Mouse (Mus musculus) kidney, postnatal 0 days (tissue): ENCODE results near the gene Eef2. TPM values are rescaled to one million over a fixed set of nuclear protein-coding genes. Genes with fewer than 3 reads are reported as not detected.
"Not testable (repeated sequence)": the region's sequence is repeated elsewhere in the genome, so short reads cannot be mapped to it uniquely, and the experiment has no call there.

Experiments used
- ATAC-seq: fragments of 200-750 bp; cut with Nextera tagmentation; replicated peaks from 2 replicates; pipeline ENCODE4 v1.8.0; 2017; ENCODE audit warnings: low read depth, moderate number of reproducible peaks, moderate TSS enrichment, moderate library complexity; ENCODE audit not compliant: low FRiP score
- DNase-seq: peaks from one replicate; pipeline ENCODE4 v3.0.0-alpha.2; 2016; ENCODE audit warnings: low spot score
- H3K27ac ChIP-seq: fragments of 300-500 bp; sonication (generic); 2 replicates; pipeline ENCODE4 v1.5.1; 2014; ENCODE audit warnings: mild to moderate bottlenecking
- H3K27me3 ChIP-seq: fragments of 300-500 bp; sonication (generic); 2 replicates; pipeline ENCODE4 v1.6.1; 2014; ENCODE audit warnings: low read length, mixed read lengths; ENCODE audit not compliant: insufficient read depth
- H3K36me3 ChIP-seq: fragments of 300-500 bp; sonication (generic); 2 replicates; pipeline ENCODE4 v1.6.1; 2014; ENCODE audit warnings: low read length, mixed read lengths; ENCODE audit not compliant: insufficient read depth
- H3K4me1 ChIP-seq: fragments of 300-500 bp; sonication (generic); replicated peaks from 2 replicates; pipeline ENCODE4 v1.6.1; 2014; ENCODE audit warnings: antibody characterized with exemption, low read length, mixed read lengths; ENCODE audit not compliant: insufficient read depth
- H3K4me2 ChIP-seq: fragments of 300-500 bp; sonication (generic); 2 replicates; pipeline ENCODE4 v1.6.1; 2014; ENCODE audit warnings: mild to moderate bottlenecking, low read length, moderate library complexity, mixed read lengths
- H3K4me3 ChIP-seq: fragments of 300-500 bp; sonication (generic); replicated peaks from 2 replicates; pipeline ENCODE4 v1.5.1; 2014; ENCODE audit warnings: low read depth, low read length
- H3K9ac ChIP-seq: fragments of 300-500 bp; sonication (generic); 2 replicates; pipeline ENCODE4 v1.6.1; 2014; ENCODE audit warnings: low read depth, low read length
- H3K9me3 ChIP-seq: fragments of 300-500 bp; sonication (generic); replicated peaks from 2 replicates; pipeline ENCODE4 v1.6.1; 2016; ENCODE audit warnings: low read length, inconsistent platforms, mixed read lengths
- CTCF ChIP-seq: IDR thresholded peaks from 2 replicates; pipeline ENCODE4 v1.5.1; 2016; ENCODE audit warnings: antibody characterized with exemption, low read depth, mild to moderate bottlenecking, moderate library complexity
- WGBS: fragments of 180-500 bp; shearing (Covaris S2); extraction: QIAGEN DNeasy Blood & Tissue Kit; methylation state at CpG from one replicate; pipeline ENCODE4 v1.1.7; 2014; 5-methylcytosine and 5-hydroxymethylcytosine counted together
- polyA plus RNA-seq: library from polyadenylated mRNA; unstranded; fragments of >200 nt; fragmentation: Nextera tagmentation; extraction: Ambion mirVana; gene quantifications from 2 replicates; pipeline ENCODE4 v1.2.1, GENCODE M21; 2015

Gene Eef2
- polyA plus RNA-seq, 1 experiment from 2014 or later = 560 TPM

- Histone ChIP-seq H3K4me2 (no peak overlapping the region), H3K9me3 (no peaks in the 10 kb centered on the region), H3K27me3 (no peaks in the 10 kb centered on the region), H3K36me3 (peaks cover 46% of the 10 kb centered on the region), H3K27ac (no peak overlapping the region), H3K4me1 (peaks cover 8% of the 10 kb centered on the region; the same call in 1 of the 2 replicates), H3K4me3 (no peak overlapping the region), H3K9ac (no peak overlapping the region)
- DNase-seq = no peak
- no peak for TF ChIP-seq CTCF
- WGBS = 93% methylated on average over 11 of the region's 11 CpGs
- ATAC-seq = no peak
Measured at GRCm38 (mm10) chr10:81178927-81179326, 2.5 kb downstream of the Eef2 start.

- peak; percentile 15; the same call in 1 of the 2 replicates for TF ChIP-seq CTCF
- H3K27ac ChIP-seq = no peak overlapping the region
- 90% methylated on average over 32 of the region's 32 CpGs for WGBS
- H3K4me2 ChIP-seq = no peak overlapping the region
- H3K27me3 ChIP-seq = no peaks in the 10 kb centered on the region
- H3K9me3 ChIP-seq = no peaks in the 10 kb centered on the region
- peaks cover 9% of the 10 kb centered on the region; the same call in 1 of the 2 replicates for H3K4me1 ChIP-seq
- ATAC-seq = no peak
- no peak overlapping the region for H3K9ac ChIP-seq
- no peak overlapping the region for H3K4me3 ChIP-seq
- DNase-seq = no peak
- H3K36me3 ChIP-seq = peaks cover 46% of the 10 kb centered on the region
Measured at GRCm38 (mm10) chr10:81179451-81180342, 3.3 kb downstream of the Eef2 start.

- Histone ChIP-seq H3K9ac (no peak overlapping the region), H3K4me2 (no peak overlapping the region), H3K27ac (no peak overlapping the region), H3K36me3 (peaks cover 46% of the 10 kb centered on the region), H3K9me3 (no peaks in the 10 kb centered on the region), H3K4me3 (no peak overlapping the region), H3K27me3 (no peaks in the 10 kb centered on the region), H3K4me1 (peaks cover 13% of the 10 kb centered on the region; the same call in 1 of the 2 replicates)
- 91% methylated on average over 13 of the region's 13 CpGs for WGBS
- no peak for TF ChIP-seq CTCF
- ATAC-seq = no peak
- DNase-seq = no peak
Measured at GRCm38 (mm10) chr10:81180946-81181345, 4.5 kb downstream of the Eef2 start.

DNA sequence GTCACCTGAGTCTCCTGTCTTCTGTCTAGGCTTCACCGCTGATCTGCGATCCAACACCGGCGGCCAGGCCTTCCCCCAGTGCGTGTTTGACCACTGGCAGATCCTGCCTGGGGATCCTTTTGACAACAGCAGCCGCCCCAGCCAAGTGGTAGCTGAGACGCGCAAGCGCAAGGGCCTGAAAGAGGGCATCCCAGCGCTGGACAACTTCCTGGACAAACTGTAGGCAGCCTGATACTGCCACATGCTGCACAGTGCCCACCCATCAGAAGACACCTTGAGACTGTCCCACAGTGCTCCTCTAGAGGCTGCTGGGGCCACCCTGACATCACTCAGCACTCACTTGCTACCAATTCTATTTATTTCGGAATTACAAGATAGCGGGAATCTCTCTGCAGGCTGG, 5.4 kb downstream of the Eef2 start:
- peaks cover 13% of the 10 kb centered on the region; the same call in 1 of the 2 replicates for H3K4me1 ChIP-seq
- H3K27ac ChIP-seq = 0 out of 2 replicates have a peak overlapping the region, but pooled peaks have one; percentile 26
- peaks cover 49% of the 10 kb centered on the region for H3K36me3 ChIP-seq
- H3K4me2 ChIP-seq, H3K4me3 ChIP-seq, H3K9me3 ChIP-seq, H3K9ac ChIP-seq, DNase-seq, ATAC-seq, H3K27me3 ChIP-seq: not testable (repeated sequence)
- 75% methylated on average over 12 of the region's 12 CpGs for whole genome bisulfite sequencing

- no peak for TF ChIP-seq CTCF
- ATAC-seq (peak; percentile 94), DNase-seq (peak; percentile 100)
- peak within 1 kb of the TSS; percentile 77 for H3K27ac ChIP-seq
- peaks cover 11% of the 10 kb centered on the region; the same call in 1 of the 2 replicates for H3K4me1 ChIP-seq
- H3K9ac ChIP-seq = peak within 1 kb of the TSS; percentile 73
- H3K4me2 ChIP-seq = peak within 1 kb of the TSS; percentile 59
- no peaks in the 10 kb centered on the region for H3K27me3 ChIP-seq
- no peaks in the 10 kb centered on the region for H3K9me3 ChIP-seq
- H3K36me3 ChIP-seq = peaks cover 55% of the 10 kb centered on the region
- H3K4me3 ChIP-seq = peak within 1 kb of the TSS; percentile 56
- WGBS = 5% methylated on average over 53 of the region's 53 CpGs
Measured at GRCm38 (mm10) chr10:81182336-81183333, 6.2 kb downstream of the Eef2 start, which contains the start of gene Dapk3. TSS of gene Dapk3 (plus strand) at chr10:81183005.

- no peak for ATAC-seq
- Histone ChIP-seq H3K9me3 (no peaks in the 10 kb centered on the region), H3K27ac (peak within 1 kb of the TSS; percentile 77), H3K9ac (peak within 1 kb of the TSS; percentile 73), H3K4me2 (peak within 1 kb of the TSS; percentile 59), H3K36me3 (peaks cover 45% of the 10 kb centered on the region), H3K27me3 (no peaks in the 10 kb centered on the region), H3K4me3 (peak within 1 kb of the TSS; percentile 56), H3K4me1 (peaks cover 4% of the 10 kb centered on the region; the same call in 1 of the 2 replicates)
- TF ChIP-seq CTCF = no peak
- DNase-seq = no peak
- 77% methylated on average over 5 of the region's 5 CpGs for WGBS
Measured at GRCm38 (mm10) chr10:81183805-81184204, 7.4 kb downstream of the Eef2 start, which contains the start of gene 4930442H23Rik. TSS of gene 4930442H23Rik (minus strand) at chr10:81183849.
